Mouse (Mus musculus) hindbrain, embryonic 11.5 days (tissue): ENCODE measurements around the gene Elmo1. TPM values are rescaled to one million over a fixed set of nuclear protein-coding genes. Genes with fewer than 3 reads are reported as not detected.

Source experiments
- ATAC-seq: fragments of 200-750 bp; cut with Nextera tagmentation; 2 replicates; pipeline ENCODE4 v1.8.0; 2017; ENCODE audit warnings: mild to moderate bottlenecking, moderate TSS enrichment, moderate library complexity; ENCODE audit not compliant: low FRiP score
- DNase-seq: peaks from one replicate; pipeline ENCODE4 v3.0.0-alpha.2; 2015; ENCODE audit warnings: low spot score
- H3K27ac ChIP-seq: fragments of 300-500 bp; sonication (generic); 2 replicates; pipeline ENCODE4 v1.5.1; 2014; ENCODE audit warnings: mild to moderate bottlenecking, low read depth, low read length
- H3K27me3 ChIP-seq: fragments of 300-500 bp; sonication (generic); 2 replicates; pipeline ENCODE4 v1.6.1; 2014; ENCODE audit warnings: mild to moderate bottlenecking, low read length, moderate library complexity, mixed read lengths; ENCODE audit not compliant: control insufficient read depth, insufficient read depth
- H3K36me3 ChIP-seq: fragments of 300-500 bp; sonication (generic); 2 replicates; pipeline ENCODE4 v1.6.1; 2014; ENCODE audit warnings: mild to moderate bottlenecking, low read length, moderate library complexity, mixed read lengths; ENCODE audit not compliant: control insufficient read depth, insufficient read depth
- H3K4me1 ChIP-seq: fragments of 300-500 bp; sonication (generic); replicated peaks from 2 replicates; pipeline ENCODE4 v1.6.1; 2014; ENCODE audit warnings: low read length, mixed read lengths; ENCODE audit not compliant: control insufficient read depth, insufficient read depth
- H3K4me2 ChIP-seq: fragments of 300-500 bp; sonication (generic); replicated peaks from 2 replicates; pipeline ENCODE4 v1.6.1; 2014; ENCODE audit warnings: mild to moderate bottlenecking, low read depth, low read length
- H3K4me3 ChIP-seq: fragments of 300-500 bp; sonication (generic); 2 replicates; pipeline ENCODE4 v1.5.1; 2014; ENCODE audit warnings: low read depth, low read length
- H3K9ac ChIP-seq: fragments of 300-500 bp; sonication (generic); 2 replicates; pipeline ENCODE4 v1.6.1; 2014; ENCODE audit warnings: low read depth, low read length
- H3K9me3 ChIP-seq: fragments of 300-500 bp; sonication (generic); 2 replicates; pipeline ENCODE4 v1.6.1; 2016; ENCODE audit warnings: low read length; ENCODE audit not compliant: control insufficient read depth
- WGBS: fragments of 180-500 bp; shearing (Covaris S2); extraction: QIAGEN DNeasy Blood & Tissue Kit; methylation state at CpG from one replicate; pipeline ENCODE4 v1.1.7; 2014; 5-methylcytosine and 5-hydroxymethylcytosine counted together
- polyA plus RNA-seq: library from polyadenylated mRNA; unstranded; fragments of >200 nt; fragmentation: Nextera tagmentation; extraction: Ambion mirVana; gene quantifications from 2 replicates; pipeline ENCODE4 v1.2.1, GENCODE M21; 2014

Elmo1 gene
- polyA plus RNA-seq, 1 experiment from 2014 or later = 22.9 TPM

DNA sequence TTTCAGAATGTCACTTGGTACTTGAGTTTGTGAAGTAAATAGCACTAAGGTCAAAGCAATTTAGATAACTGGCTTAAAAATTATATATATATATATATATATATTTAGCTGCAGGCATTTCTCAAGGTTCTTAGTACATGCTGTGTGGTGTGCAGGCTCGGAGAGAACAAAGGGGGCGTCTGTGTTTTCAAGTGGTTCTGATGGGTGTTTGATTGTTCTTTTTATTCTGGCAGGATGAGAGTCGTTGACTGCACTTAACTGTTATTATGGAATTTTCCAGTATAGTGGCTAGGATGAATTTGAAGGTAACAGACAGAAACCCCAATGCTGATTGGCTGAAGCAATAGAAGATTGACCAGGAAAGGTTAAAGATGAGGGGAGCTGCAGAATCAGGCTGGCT is 33.6 kb downstream of the Elmo1 start:
- H3K27ac ChIP-seq = no peak overlapping the region
- 68% methylated on average over 3 of the region's 3 CpGs for WGBS
- no peak overlapping the region for H3K4me2 ChIP-seq
- DNase-seq = no peak
- H3K36me3 ChIP-seq = no peaks in the 10 kb centered on the region
- no peak for ATAC-seq
- H3K4me1 ChIP-seq = no peaks in the 10 kb centered on the region
- H3K9me3 ChIP-seq = no peaks in the 10 kb centered on the region
- no peak overlapping the region for H3K4me3 ChIP-seq
- H3K27me3 ChIP-seq = no peaks in the 10 kb centered on the region
- no peak overlapping the region for H3K9ac ChIP-seq

DNA sequence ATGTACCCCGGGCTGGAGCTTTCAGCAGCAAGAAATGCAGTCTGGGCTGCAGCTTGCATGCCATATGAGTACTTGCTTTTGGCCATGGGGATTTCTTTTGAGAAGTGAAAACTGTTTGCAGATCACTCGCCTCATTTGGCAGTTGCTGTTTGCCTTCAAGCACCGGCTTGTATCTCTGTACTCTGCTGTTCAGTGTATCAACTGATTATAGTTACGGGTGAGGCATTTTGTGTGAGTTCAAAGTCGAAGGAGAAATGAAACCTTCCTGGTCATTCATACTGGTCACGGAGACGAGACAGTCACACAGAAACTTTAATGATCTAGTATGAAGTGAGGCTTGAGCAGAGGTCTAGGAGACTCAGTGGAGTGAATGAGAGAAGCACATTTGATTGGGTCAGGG is 34.6 kb downstream of the Elmo1 start:
- Histone ChIP-seq H3K9me3 (no peaks in the 10 kb centered on the region), H3K27me3 (no peaks in the 10 kb centered on the region), H3K36me3 (no peaks in the 10 kb centered on the region), H3K4me3 (no peak overlapping the region), H3K4me1 (no peaks in the 10 kb centered on the region), H3K27ac (no peak overlapping the region), H3K4me2 (no peak overlapping the region), H3K9ac (no peak overlapping the region)
- DNase-seq (no peak), ATAC-seq (no peak)
- WGBS = 81% methylated on average over 7 of the region's 7 CpGs

DNA sequence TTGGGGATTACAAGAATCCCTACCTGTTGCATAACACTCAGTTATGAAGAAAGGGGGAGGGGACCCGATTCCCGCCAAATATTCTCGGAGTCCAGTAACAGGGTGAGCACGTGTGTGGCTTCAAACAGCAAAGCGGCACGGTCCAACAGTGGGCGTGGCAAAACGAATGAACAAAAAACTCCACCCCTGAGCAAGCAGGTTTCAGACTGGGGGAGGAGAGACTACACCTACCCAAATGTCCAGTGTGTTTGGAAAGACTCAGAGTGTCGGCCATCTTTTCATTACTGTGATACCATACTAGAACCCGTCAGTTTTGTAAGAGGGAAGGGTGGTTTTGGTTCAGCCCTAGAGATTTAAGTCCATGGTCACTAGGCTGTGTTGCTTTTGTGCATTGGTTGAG is 35.4 kb downstream of the Elmo1 start:
- Histone ChIP-seq H3K4me2 (no peak overlapping the region), H3K4me1 (no peaks in the 10 kb centered on the region), H3K36me3 (no peaks in the 10 kb centered on the region), H3K9me3 (no peaks in the 10 kb centered on the region), H3K27ac (no peak overlapping the region), H3K27me3 (no peaks in the 10 kb centered on the region), H3K4me3 (no peak overlapping the region), H3K9ac (no peak overlapping the region)
- WGBS = 94% methylated on average over 10 of the region's 10 CpGs
- no peak for DNase-seq
- ATAC-seq = no peak

DNA sequence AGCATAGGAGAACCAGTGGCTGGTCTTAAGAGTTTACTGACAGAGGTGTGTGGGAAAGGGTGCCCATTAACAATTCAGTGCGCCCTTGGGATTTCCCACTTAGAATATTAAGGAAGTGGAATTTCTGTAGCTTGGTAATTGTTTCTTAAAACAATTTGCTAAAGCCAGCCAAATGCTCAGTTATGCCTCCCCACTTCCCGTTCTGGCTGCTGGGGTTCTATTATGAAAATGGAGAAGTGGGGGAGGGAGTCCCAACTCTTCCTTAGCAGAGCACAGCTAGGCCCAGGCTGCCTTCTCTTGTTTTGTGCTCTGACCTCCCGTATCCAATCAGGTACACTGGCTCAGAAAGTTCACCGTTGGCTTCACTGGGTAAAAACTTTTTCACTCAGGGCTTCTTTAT is 37.2 kb downstream of the Elmo1 start:
- no peak for ATAC-seq
- H3K9me3 ChIP-seq = no peaks in the 10 kb centered on the region
- no peaks in the 10 kb centered on the region for H3K27me3 ChIP-seq
- DNase-seq = no peak
- no peak overlapping the region for H3K27ac ChIP-seq
- 67% methylated on average over 4 of the region's 4 CpGs for WGBS
- no peak overlapping the region for H3K4me3 ChIP-seq
- H3K9ac ChIP-seq = no peak overlapping the region
- no peaks in the 10 kb centered on the region for H3K4me1 ChIP-seq
- H3K4me2 ChIP-seq = no peak overlapping the region
- H3K36me3 ChIP-seq = no peaks in the 10 kb centered on the region

DNA sequence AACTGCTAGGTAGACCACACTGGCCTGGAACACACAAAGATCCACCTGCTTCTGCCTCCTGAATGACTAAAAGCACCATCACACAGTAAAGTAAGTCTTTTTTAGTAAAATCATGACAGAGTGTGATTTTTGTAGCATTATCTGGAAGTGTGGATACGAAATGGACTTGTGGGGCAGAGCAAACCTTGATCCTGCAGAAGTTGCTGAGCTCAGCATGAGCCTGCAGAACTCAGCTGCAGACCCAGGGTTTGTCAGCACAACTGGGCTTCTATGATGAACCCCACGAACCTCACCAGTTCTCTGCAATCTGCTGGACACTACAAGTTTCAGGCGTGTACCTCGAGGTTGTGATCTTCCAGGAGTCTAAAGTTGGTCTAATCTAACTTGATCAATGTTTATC is 37.7 kb downstream of the Elmo1 start:
- Histone ChIP-seq H3K27ac (no peak overlapping the region), H3K9me3 (no peaks in the 10 kb centered on the region), H3K9ac (no peak overlapping the region), H3K4me1 (no peaks in the 10 kb centered on the region), H3K4me3 (no peak overlapping the region), H3K36me3 (no peaks in the 10 kb centered on the region), H3K27me3 (no peaks in the 10 kb centered on the region), H3K4me2 (no peak overlapping the region)
- DNase-seq (no peak), ATAC-seq (no peak)
- WGBS = 90% methylated on average over 4 of the region's 4 CpGs

DNA sequence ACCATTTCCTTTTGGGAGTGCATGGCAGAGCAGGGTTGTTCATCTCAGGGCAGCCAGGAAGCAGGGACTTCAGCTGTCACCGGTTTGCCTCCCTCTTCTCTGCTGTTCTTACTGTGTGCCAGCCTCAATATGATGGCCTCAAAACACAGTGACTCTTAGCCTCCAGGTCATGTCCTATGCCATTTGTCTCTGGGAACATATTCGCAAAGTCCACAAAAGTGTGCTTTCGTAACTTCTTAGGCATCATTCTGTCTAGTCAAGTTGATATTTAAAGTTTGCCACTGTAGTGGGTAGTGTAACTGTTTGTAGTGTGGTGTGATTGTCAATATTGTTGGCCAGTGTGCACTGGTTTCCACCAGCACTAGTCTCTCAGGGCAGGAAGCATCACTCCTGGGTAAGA is 40.3 kb downstream of the Elmo1 start:
- ATAC-seq = no peak
- H3K27me3 ChIP-seq = no peaks in the 10 kb centered on the region
- DNase-seq = no peak
- H3K9ac ChIP-seq = no peak overlapping the region
- no peaks in the 10 kb centered on the region for H3K36me3 ChIP-seq
- H3K27ac ChIP-seq = no peak overlapping the region
- no peaks in the 10 kb centered on the region for H3K9me3 ChIP-seq
- H3K4me3 ChIP-seq = no peak overlapping the region
- 89% methylated on average over 3 of the region's 3 CpGs for WGBS
- peaks cover 4% of the 10 kb centered on the region; the same call in 1 of the 2 replicates for H3K4me1 ChIP-seq
- H3K4me2 ChIP-seq = no peak overlapping the region

DNA sequence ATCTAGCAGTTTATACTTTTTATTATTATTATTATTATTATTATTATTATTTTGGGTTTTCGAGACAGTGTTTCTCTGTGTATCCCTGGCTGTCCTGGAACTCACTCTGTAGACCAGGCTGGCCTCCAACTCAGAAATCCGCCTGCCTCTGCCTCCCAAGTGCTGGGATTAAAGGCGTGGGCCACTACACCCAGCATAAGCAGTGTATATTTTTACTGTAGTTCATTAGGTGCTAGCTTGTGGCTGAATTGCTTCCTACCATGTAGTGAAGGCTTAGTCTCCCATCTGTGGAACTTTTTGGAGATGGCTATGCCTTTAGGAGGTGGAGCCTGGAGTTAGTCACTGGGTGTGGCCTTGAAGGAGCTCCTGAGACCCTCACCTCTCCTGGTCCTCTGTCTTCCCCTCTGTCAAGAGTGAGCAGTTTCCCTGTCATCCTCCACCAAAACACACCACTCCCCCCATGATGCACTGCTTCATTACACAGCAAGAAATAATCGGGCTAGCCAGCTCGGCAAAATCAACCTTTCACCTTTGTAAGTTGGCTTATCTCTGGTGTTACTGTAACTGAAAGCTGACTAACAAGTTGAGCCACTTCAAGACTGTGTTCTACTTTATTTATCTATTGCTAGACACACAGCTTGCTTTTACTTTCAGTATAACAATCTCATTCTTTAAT is 41.1 kb downstream of the Elmo1 start:
- Histone ChIP-seq H3K4me1 (peaks cover 4% of the 10 kb centered on the region; the same call in 1 of the 2 replicates), H3K4me2 (no peak overlapping the region), H3K9ac (no peak overlapping the region), H3K9me3 (no peaks in the 10 kb centered on the region), H3K27ac (no peak overlapping the region), H3K4me3 (no peak overlapping the region), H3K36me3 (no peaks in the 10 kb centered on the region), H3K27me3 (no peaks in the 10 kb centered on the region)
- DNase-seq (no peak), ATAC-seq (no peak)
- WGBS = 91% methylated on average over 5 of the region's 5 CpGs

DNA sequence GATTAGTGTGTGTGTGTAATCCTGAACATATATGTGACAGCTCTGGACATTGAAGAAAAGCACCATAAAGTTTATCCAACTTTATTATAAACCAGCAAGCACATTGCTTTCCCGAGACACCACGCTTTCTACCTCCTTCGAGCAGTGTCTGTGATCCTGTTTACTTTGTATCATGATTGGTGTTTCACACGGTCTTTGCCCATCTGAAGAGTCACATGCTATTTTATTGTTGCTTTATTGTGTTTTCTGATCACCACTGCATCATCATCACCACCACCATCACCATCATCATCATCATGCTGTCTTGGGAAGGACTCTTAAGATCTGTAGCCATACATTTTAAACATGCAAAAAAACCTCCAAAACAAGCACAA is 41.6 kb downstream of the Elmo1 start:
- Histone ChIP-seq H3K4me1 (peaks cover 4% of the 10 kb centered on the region; the same call in 1 of the 2 replicates), H3K36me3 (no peaks in the 10 kb centered on the region), H3K4me2 (no peak overlapping the region), H3K9ac (no peak overlapping the region), H3K4me3 (no peak overlapping the region), H3K9me3 (no peaks in the 10 kb centered on the region), H3K27ac (no peak overlapping the region), H3K27me3 (no peaks in the 10 kb centered on the region)
- DNase-seq = no peak
- ATAC-seq = no peak
- WGBS = 84% methylated on average over 4 of the region's 4 CpGs

DNA sequence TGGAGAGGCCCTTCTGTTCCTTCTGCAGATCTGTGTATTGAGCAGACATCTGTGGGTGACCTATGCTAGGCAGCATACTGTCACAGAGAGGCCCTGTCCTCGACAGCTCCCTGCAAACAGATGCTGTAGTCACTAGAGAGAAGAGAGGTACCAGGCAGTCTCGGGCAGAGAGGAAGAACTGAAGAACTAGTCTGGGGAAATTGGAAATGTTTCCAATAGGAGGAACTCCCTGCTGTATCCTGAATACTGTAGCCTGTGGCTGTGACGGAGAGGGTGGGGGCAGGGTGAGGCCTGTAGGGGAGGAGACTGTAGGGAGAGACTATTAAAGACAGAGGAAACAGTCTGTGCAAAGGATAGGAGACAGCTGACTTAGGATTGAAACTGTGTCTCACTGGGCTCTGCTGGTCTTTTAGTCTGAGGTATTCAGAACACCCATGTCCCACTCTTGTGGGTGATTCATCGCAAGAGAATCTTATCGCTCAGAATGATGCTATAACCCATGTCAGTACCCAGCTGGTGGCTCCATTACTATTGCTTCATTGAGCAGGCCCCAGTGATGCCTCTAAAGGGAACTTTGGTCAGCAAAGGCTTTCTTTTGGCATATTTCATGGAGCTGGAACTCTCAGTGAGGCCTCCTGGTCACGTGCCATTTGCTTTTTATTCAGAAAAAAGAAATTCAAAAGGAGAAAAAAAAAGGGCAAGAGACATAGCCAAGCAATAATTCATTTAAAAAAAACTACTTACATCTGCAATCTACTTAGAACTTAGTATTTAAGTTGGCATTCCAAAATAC is 43.4 kb downstream of the Elmo1 start:
- Histone ChIP-seq H3K4me2 (no peak overlapping the region), H3K9me3 (no peaks in the 10 kb centered on the region), H3K27me3 (no peaks in the 10 kb centered on the region), H3K4me1 (peaks cover 4% of the 10 kb centered on the region; the same call in 1 of the 2 replicates), H3K4me3 (no peak overlapping the region), H3K27ac (no peak overlapping the region), H3K9ac (no peak overlapping the region), H3K36me3 (no peaks in the 10 kb centered on the region)
- ATAC-seq (peak; percentile 59), DNase-seq (no peak)
- WGBS = 49% methylated on average over 6 of the region's 6 CpGs
